Mouse (Mus musculus) monocyte, adult 2 months (primary cell): ENCODE results near the gene Pigv.
A peak's percentile ranks its signal among the peaks of the same experiment; 100 is the strongest.
"Not testable (repeated sequence)": the region's sequence is repeated elsewhere in the genome, so short reads cannot be mapped to it uniquely, and the experiment has no call there.

Experiments used
- DNase-seq, 2 experiments: peaks; one replicate each; pipeline ENCODE4 v3.0.0; 2022; ENCODE audit warnings: low spot score in 2 of 2, low read depth in 1 of 2

The Pigv gene

DNA sequence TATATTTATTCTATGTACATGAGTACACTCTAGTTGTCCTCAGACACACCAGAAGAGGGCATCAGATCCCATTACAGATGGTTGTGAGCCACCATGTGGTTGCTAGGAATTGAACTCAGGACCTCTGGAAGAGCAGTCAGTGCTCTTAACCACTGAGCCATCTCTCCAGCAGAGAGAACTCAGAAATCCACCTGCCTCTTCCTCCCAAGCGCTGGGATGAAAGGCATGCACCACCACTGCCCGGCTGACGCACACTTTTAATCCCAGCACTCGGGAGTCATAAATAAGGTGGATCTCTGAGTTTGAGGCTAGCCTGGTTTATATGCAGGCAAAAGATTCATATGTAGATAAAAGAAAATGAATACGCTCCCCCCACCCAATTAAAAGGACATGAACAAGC lies 23.0 kb downstream of the Pigv start:
- DNase-seq = not testable (repeated sequence)

DNA sequence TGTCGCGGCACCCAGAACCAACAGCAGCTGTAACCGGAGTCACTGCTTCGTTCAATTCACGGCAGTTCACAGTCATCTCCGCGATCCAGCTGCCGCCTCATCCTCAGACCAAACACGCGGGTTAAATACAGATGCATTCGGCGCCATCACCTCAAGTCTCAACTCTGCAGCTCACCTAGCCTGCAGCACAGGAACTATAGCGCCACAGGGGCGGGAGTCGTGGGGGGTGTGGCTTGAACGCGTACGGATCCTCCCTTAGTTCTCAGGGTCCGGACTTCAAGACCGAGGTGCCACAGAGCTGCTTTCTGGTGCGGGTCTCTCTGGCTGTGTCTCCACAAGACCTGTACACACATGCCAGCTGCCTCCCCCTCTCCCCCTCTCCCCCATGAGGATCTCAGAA lies 26.8 kb downstream of the Pigv start:
- no peak for DNase-seq

DNA sequence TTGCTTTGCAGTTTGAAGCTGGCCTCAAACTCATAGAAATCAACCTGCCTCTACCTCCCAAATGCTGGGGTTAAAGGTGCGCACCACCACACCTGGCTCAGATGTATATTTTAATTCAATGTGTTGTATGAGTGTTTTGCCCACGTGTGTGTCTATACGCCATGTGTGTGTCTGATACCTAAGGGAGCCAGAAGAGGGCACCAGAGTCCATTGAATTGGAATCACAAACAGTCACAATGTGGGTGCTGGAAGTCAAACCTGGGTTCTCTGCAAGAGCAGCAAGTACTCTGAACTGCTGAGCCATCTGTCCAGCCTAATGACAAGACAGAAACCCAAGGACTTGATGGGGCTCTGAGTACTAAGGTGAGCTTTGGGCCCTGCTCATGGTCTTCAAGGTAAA lies 27.3 kb downstream of the Pigv start:
- DNase-seq = no peak

DNA sequence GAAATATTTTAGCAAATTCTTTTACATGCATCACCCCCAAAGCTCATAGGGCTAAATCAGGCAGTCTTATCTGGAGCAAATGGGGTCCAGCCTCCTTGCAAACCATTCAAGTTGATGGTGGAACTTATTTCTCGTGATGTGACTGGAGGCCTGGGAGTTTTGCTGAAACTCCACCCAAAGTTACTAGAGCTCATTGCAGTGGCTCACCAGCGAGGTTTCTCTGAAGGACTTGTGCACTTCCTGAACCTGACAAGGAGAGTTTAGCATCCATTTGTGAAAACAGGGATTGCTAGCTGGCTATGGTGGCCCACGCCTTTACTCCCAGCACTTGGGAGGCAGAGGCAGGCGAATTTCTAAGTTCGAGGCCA lies 38.4 kb downstream of the Pigv start:
- DNase-seq = no peak

DNA sequence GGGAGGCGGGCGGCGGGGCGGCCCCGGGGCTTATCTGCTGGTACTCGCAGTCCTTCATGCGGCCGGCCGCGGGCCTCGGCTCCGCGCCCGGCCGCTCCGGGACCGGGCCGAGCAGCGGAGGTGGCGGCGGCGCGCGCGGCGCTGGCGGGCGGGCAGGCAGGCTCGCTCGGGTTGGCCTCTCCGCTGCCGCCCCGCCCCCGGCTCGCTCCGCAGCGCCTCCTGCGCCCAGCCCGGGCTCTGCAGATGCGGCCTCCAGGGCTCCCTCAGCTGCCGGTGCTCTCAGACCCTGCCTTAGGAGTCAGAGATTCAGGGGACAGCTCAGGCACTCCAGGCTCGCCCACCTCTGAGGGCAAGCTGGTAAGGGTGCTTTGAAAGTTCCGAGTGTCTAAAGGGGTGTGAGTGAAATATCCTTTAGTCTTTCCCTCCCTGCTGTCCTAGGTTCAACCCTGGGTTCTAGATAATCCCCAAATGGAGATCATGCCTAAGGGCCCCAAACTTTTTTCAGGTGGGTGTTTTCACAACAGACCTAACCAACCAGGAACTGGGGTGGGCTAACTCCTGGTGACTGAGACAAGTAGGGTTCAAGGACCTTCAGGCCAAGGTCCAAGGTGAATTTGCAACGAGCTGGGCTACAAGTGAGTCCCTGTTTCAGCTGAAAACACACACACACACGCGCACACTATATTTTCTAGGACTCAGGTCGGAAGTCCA lies 39.0 kb downstream of the Pigv start:
- DNase-seq = peak; percentile 58 to 83

DNA sequence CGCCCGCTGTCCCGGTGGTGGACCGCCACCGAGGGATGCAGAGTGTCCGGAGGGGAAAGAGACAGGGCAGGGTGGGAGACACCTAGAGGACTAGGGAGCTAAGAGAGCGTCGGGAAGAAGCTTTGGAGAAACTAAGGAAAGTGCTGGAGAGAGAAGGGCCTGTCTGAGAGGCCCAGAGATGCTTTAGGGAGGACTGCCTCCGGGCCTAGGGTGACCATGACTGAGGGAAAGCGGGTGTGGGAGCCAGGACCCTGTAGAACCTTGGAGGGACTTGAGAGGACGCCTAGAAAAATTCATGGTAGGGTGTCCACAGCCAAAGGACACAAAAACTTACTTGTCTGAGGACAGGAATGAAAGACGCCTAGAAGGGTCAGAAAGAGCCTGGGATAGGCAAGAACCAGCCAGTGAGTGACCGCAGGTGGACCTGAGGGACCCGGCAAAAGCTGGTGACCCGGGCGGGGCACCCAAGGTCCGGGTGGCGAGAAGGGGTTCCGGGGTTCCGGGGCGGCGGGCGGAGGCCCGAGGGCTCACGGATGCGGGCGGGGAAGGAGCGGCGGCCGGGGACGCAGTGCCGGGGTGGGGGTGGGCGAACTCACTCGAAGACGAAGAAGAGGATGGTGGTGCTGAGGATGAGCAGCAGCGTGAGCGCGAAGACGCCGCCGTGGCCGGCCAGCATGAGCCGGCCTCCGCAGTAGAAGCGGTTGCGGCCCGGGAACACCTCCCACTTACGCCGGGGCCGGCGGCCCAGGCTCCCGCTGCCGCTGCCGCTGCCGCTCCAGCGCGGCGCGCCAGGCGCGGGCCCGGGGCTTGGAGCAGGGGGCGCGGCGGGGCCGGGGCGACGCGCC lies 39.7 kb downstream of the Pigv start:
- no peak for DNase-seq

DNA sequence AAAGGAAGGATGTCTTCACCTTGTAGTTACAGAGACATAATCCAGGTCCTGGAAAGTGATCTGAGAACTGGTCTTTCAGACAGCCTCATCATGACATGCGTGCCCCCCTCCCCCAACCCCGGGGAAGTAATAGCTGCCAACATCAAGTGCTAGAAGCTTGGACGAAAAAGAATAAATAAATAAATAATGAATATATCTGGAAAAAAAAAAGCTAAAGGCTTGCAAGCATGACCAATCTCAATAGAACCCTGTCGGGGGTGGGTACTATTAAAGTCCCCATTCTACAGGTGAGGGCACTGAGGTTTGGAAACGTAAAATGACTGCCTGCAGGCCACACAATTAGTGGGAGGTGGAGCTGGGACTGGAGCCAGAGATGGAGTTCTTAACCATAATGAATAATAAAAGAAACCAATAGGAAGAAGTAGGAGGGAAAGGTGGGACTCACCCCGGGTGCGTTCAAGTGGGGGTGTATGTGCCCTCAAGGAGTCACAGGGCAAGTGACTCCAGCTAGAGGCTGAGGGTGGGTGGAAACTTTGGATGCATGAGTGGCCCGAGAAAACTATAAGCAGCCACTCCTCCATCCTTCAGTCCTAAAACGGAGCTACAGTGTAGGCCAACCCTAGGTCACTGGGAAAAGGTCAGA lies 40.6 kb downstream of the Pigv start:
- DNase-seq = no peak

DNA sequence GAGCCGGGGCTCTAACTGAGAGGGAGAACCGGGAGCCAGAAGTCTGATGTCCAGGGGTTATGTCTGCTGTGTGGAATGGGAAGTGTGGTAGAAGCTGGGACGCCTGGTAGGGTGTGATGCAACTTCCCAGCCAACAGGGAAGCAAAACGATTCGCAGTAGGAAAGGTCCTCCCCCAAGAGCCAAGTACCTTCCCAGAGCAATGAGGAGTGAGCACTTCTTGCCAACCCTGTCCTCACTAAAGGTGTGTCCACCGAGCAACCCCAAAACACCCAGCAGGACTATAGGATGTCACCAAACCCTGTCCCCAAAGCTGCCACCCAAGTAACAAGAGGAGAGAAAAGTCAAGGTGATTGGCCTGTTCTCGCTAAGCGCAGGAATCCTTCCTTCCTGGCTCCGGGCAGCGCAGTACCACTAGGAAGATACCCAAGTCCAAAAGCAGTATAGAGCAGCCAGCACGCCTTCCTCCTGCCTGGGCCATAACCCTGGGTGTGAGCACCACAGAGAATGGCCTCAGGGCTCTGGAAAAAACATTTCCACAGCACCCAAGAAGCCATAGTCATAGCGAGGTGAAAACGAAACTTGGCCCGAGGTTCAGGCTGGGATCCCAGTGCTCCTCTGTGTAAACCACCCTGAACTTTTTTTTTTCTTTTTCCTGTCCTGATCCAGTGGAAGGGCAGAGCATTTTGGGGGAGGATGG lies 41.2 kb downstream of the Pigv start:
- DNase-seq = peak in 1 of 2 experiments; percentile 20

DNA sequence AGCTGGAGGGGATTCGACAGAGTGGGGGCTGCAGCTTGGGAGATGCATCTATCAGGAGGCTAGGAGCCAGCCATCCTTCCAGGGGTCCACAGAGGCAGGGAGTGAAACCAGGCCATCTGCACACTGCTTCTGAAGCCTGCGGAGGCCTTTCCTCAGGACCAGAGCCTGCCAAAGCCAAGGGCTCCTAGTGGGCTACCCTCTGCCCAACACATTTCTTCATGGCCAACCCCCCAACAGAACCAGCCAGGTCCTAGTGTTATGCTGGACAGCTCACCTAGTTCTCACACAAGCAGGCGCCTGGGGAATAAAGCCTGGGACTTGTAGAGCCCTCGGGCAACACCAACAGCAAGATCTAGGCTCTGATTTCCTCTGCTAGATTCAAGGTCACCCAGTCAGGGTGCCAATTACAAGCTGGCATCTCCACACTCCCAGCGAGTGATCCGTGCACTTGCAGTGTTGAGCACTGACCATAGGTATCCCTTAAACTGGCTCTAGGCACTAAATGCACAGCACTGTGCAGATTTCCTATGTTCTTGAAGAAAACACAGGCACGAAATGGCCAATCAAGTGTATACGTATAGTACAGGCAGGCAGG lies 42.0 kb downstream of the Pigv start:
- no peak for DNase-seq

DNA sequence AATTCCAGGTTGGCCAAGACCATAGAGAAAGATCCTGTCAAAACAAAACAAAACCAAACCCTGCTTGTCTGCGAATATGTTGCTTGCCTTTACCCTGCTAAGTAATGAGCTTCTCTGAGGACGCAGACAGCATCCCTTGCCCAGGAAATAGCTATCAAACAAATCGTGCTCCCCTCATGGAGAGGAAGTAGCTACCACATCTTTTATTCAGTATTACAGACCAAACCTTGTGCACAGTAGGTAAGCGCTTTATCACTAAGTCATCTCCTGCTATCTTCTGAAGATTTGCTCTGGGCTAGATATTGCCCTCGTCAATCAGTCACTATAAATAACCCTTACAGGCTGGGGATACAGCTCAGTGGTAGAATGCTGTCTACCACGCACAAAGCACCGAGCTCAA lies 43.3 kb downstream of the Pigv start:
- no peak for DNase-seq

DNA sequence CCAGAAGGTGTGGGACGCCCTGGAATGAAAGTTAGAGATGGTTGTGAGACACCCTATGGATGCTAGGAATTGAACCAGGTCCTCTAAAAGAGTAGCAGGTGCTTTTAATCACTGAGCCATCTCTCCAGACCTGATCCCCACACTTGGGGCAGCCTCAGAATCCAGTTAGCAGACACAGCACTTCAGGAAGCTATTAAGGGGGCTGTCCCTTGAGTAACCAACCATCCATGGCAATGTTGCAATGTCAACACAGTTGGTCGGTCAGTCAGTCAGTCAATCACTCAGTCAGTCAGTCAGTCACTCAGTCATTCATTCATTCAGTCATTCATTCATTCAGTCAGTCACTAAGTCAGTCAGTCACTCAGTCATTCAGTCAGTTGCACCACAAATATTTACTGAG lies 43.9 kb downstream of the Pigv start:
- DNase-seq = no peak

DNA sequence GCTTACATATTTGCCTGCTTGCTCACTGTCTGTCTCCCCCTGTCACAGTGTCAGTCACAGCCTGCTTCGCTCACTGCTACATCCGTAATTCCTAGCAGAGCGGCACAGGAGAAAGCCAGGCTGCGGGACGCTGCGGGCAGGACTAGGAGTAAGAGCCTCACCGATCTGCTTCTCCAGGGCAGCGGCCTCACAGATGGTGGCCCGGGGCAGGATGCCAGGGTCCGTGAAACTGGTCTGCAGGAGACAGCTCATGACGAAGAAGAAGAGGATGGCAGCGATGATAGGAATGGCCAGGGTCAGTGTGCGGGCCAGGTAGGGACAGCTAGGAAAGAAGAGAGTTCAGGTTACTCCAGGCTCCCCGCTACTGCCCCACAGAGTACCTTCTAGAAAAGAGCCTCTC lies 45.4 kb downstream of the Pigv start:
- no peak for DNase-seq

DNA sequence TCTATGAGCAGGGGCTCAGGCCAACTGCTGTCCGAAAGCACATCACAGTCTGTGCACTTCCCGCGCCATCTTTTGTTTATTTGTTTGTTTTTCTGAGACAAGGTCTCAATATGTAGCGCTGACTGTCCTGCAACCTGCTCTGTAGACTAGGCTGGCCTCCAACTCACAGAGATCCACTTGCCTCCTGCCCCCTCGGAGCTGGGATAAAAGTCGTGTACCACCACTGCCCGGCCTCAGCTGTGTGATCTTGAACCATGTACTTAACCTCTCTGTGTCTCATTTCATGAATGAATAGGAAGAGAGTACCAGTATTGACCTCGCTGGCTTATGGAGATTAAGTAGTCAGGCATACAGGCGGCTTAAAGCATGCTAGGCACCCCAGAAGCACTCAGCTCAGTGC lies 45.8 kb downstream of the Pigv start:
- DNase-seq = no peak

DNA sequence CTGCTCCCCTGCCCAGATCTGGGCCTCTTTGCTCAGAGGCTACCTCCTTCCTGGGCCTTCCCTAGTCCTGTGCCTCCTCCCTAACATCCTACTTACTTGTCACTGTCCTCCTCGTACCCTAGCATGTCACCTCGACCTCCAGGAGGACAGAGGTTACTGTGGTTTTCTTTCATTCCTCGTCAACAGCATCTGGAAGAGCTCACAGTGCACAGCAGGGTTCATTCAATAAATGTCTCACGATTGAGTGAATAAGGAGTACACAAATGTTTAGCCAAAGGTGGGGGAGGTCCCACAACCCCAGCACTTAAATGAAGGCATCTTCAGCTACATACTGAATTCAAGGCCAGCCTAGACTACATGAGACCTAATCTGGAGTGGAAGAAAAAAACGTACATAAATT lies 46.2 kb downstream of the Pigv start:
- DNase-seq = no peak

DNA sequence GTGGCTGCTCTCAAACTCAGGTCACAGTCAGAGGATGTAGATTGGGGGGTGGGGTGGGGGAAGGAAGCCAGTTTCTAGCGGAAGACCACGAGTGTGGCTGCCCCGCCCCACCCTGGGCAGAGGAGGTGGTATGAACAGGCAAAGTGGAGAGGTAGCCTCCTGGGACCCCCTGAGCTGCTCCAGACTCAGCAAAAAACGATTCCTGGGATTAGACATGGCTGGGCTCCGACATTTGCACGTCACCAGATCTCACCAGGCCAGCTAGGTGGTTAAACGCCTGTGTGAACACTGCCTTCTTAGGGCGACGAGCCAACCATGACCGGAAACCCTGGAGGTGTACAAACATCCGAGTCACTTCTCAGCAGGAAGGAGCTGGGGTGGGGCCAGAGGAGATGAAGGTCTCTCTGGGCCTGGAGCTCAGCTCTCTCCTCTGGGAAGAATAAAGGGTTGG lies 46.8 kb downstream of the Pigv start:
- DNase-seq = no peak

DNA sequence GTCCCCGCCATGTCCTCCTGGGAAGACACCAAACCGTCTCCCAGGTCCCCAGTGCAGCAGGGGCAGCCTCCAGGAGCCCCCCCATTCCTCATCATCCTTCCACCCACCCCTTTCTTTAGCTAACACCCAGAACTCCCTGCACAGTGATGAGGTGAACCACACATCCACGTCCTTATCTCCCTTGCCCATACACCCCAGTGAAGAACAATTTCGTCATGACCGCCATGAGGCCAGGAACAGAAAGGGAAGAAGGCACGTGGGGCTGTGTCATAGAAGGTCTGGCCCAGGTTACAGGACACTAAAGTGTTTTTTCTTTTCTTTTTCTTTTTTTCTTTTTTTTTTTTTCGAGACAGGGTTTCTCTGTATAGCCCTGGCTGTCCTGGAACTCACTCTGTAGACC lies 47.6 kb downstream of the Pigv start:
- no peak for DNase-seq

DNA sequence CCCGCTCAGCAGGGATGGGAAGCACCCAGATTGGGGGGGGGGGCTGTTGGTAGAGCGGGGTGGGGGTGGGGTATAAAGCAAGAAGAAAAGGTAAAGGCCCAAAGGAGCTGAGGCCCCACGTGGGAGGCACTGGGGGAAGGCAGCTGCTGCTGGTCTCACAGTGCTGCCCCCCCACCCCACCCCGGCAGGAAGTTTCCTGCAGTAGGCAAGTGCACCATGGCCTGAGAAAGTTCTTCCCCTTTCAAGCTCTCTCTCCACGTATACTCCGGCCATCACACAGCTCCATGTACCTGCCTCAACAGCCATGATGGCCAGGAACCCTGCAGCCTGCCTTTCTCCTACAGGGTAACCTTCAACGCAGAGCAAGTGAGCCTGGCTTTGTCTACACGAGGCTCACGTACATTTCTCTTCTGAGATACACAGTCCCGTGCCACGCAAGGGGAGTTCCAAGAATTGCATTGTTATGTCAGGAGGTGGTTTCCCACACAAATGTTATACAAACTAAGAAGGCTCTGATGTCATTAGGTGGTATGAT lies 50.2 kb downstream of the Pigv start:
- peak in 1 of 2 experiments; percentile 43 for DNase-seq

DNA sequence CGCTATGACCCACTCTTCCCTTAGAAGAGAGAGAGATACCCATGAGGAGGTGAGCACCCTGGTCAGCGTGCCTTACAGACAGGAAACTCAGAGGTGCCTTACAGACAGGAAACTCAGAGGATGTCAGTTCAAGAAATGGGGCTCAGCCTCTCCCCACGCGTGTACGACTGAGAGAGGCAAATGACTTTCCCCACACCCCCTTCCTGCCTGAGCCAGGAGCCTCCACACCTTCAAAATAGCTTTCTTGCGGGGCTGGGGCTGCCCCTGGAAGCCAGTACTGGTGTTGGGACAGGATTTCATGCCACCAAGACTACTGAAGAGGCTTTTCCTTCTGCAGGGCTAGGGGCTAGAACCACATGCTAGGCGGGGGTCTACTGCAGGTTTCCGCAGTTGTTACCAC lies 51.8 kb downstream of the Pigv start:
- no peak for DNase-seq

DNA sequence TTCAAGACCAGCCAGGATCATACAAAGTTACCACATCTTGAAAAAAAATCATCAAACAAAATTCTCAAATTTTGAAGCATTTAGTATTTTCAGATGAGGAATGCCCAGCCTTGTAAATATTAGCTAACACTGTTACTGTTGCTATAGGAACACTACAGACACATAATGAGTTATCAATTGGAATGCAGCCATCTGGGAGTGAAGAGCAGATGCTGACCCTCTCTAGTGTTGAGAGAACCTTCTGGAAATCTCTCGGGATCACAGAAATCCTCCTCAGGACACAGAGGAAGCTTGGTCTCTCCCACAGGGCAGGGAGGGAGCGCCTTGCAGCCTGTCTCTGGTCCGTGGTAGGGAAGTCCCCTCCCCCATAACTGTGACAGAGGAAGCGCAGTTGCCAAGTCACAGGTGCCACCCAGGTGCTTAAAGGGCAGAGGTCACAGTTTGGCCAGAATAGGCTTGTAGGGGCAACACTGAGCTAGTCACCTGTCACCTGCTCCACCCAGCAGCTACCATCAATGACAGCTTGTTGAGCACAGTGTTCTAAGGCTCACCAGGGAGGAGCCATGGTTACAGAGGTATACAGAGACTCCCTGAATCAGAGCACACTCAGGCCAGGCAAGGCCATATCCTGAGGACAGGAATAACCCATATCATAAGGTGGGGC lies 52.8 kb downstream of the Pigv start:
- no peak for DNase-seq

DNA sequence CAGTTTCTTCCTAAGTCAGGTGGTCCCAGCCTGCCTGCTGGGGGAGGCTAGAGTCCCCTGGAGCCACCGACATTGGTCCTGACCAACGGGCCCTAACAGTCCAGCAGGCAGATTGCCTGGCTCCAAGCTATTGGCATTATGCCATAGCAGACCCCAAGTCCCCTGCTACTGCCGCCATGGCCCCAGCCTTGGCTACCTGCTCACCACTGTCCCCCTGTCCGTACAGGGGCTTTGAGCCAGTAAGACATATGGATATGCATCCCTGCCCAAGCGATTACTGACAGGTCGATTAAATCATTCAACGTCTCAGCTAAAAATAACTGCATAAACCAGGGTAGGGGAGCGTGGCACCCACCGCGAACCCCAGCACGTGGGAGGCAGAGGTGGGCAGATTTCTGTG lies 54.5 kb downstream of the Pigv start:
- DNase-seq = no peak
